Mouse (Mus musculus): ENCODE data around the gene Ago3. TPM values are rescaled to one million over a fixed set of nuclear protein-coding genes. Genes with fewer than 3 reads are reported as not detected.

Ago3 gene
- total and polyA plus RNA-seq, 2 experiments from 2014 or later = 7.6 to 12.8 TPM

- TF ChIP-seq CTCF (IDR thresholded peaks at IDR 0.05; ENCODE audit: low read depth) = no peak
- Histone ChIP-seq H3K4me2 (ENCODE audit: low read depth, low read length) (peak overlapping the region; percentile 51), H3K4me1 (ENCODE audit: insufficient read depth, low read length) (peaks cover 14% of the 10 kb centered on the region), H3K27ac (no peak overlapping the region), H3K4me3 (ENCODE audit: low read length) (peak overlapping the region; percentile 25), H3K9me3 (ENCODE audit: low read length) (no peaks in the 10 kb centered on the region), H3K27me3 (ENCODE audit: insufficient read depth, low read length) (peaks cover 30% of the 10 kb centered on the region), H3K36me3 (ENCODE audit: insufficient read depth, low read length) (no peaks in the 10 kb centered on the region), H3K9ac (replicated peaks; ENCODE audit: low read length) (0 out of 2 replicates have a peak overlapping the region, but pooled peaks have one; percentile 9)
- ATAC-seq (no peak), DNase-seq (ENCODE audit: low spot score) (peak; percentile 9)
- WGBS = 2% methylated on average over 47 of the region's 50 CpGs
These were observed 128.3 kb downstream of the Ago3 start for GRCm38 (mm10) chr4:126300916-126301583.

GRCm38 (mm10) chr4:126296617-126297101, 132.7 kb downstream of the Ago3 start:
- ATAC-seq (peak; percentile 31; the same call in 1 of the 2 replicates), DNase-seq (ENCODE audit: low spot score) (peak; percentile 67)
- H3K27me3 ChIP-seq (ENCODE audit: insufficient read depth, low read length) = peaks cover 16% of the 10 kb centered on the region; the same call in 1 of the 2 replicates

GRCm38 (mm10) chr4:126295937-126296336, 133.4 kb downstream of the Ago3 start:
- no peak for TF ChIP-seq CTCF (IDR thresholded peaks at IDR 0.05; ENCODE audit: low read depth)
- ATAC-seq (no peak), DNase-seq (ENCODE audit: low spot score) (no peak)
- Histone ChIP-seq H3K4me3 (ENCODE audit: low read length) (no peak overlapping the region), H3K4me2 (ENCODE audit: low read depth, low read length) (no peak overlapping the region), H3K4me1 (ENCODE audit: insufficient read depth, low read length) (peaks cover 11% of the 10 kb centered on the region), H3K9ac (replicated peaks; ENCODE audit: low read length) (no peak overlapping the region), H3K27ac (no peak overlapping the region), H3K36me3 (ENCODE audit: insufficient read depth, low read length) (no peaks in the 10 kb centered on the region), H3K27me3 (ENCODE audit: insufficient read depth, low read length) (peaks cover 13% of the 10 kb centered on the region; the same call in 1 of the 2 replicates), H3K9me3 (ENCODE audit: low read length) (no peaks in the 10 kb centered on the region)
- WGBS = 48% methylated on average over 4 of the region's 4 CpGs

More at GRCm38 (mm10) chr4:126296617-126297101, 132.7 kb downstream of the Ago3 start:
- no peaks in the 10 kb centered on the region for H3K9me3 ChIP-seq (ENCODE audit: low read length)
- peaks cover 14% of the 10 kb centered on the region for H3K4me1 ChIP-seq (ENCODE audit: insufficient read depth, low read length)
- H3K27ac ChIP-seq = no peak overlapping the region
- WGBS = under 1% methylated on average over 34 of the region's 34 CpGs
- 0 out of 2 replicates have a peak, but pooled peaks have one; percentile 22 for TF ChIP-seq CTCF (IDR thresholded peaks at IDR 0.05; ENCODE audit: low read depth)
- H3K9ac ChIP-seq (replicated peaks; ENCODE audit: low read length) = peak overlapping the region; percentile 49
- H3K4me3 ChIP-seq (ENCODE audit: low read length) = peak overlapping the region; percentile 33
- no peaks in the 10 kb centered on the region for H3K36me3 ChIP-seq (ENCODE audit: insufficient read depth, low read length)
- H3K4me2 ChIP-seq (ENCODE audit: low read depth, low read length) = peak overlapping the region; percentile 68

- Histone ChIP-seq H3K9ac (replicated peaks; ENCODE audit: low read length) (no peak overlapping the region), H3K4me1 (ENCODE audit: insufficient read depth, low read length) (peaks cover 9% of the 10 kb centered on the region; the same call in 1 of the 2 replicates), H3K27me3 (ENCODE audit: insufficient read depth, low read length) (peaks cover 6% of the 10 kb centered on the region; the same call in 1 of the 2 replicates), H3K4me2 (ENCODE audit: low read depth, low read length) (no peak overlapping the region), H3K27ac (no peak overlapping the region), H3K4me3 (ENCODE audit: low read length) (no peak overlapping the region), H3K9me3 (ENCODE audit: low read length) (no peaks in the 10 kb centered on the region), H3K36me3 (ENCODE audit: insufficient read depth, low read length) (no peaks in the 10 kb centered on the region)
- no peak for ATAC-seq
- TF ChIP-seq CTCF (IDR thresholded peaks at IDR 0.05; ENCODE audit: low read depth) = no peak
- DNase-seq (ENCODE audit: low spot score) = no peak
- 67% methylated on average over 6 of the region's 6 CpGs for WGBS
These were observed 134.2 kb downstream of the Ago3 start for GRCm38 (mm10) chr4:126295152-126295551.

GRCm38 (mm10) chr4:126291196-126291595, 138.2 kb downstream of the Ago3 start:
- 34% methylated on average over 13 of the region's 13 CpGs for WGBS
- Histone ChIP-seq H3K4me2 (ENCODE audit: low read depth, low read length) (no peak overlapping the region), H3K9me3 (ENCODE audit: low read length) (no peaks in the 10 kb centered on the region), H3K27ac (no peak overlapping the region), H3K4me3 (ENCODE audit: low read length) (no peak overlapping the region), H3K27me3 (ENCODE audit: insufficient read depth, low read length) (peaks cover 7% of the 10 kb centered on the region), H3K4me1 (ENCODE audit: insufficient read depth, low read length) (peaks cover under 1% of the 10 kb centered on the region; the same call in 1 of the 2 replicates), H3K9ac (replicated peaks; ENCODE audit: low read length) (no peak overlapping the region), H3K36me3 (ENCODE audit: insufficient read depth, low read length) (no peaks in the 10 kb centered on the region)
- DNase-seq (ENCODE audit: low spot score) (no peak), ATAC-seq (no peak)
- no peak for TF ChIP-seq CTCF (IDR thresholded peaks at IDR 0.05; ENCODE audit: low read depth)

GRCm38 (mm10) chr4:126290314-126290713, 139.0 kb downstream of the Ago3 start:
- Histone ChIP-seq H3K4me3 (ENCODE audit: low read length) (no peak overlapping the region), H3K27ac (no peak overlapping the region), H3K4me1 (ENCODE audit: insufficient read depth, low read length) (no peaks in the 10 kb centered on the region), H3K36me3 (ENCODE audit: insufficient read depth, low read length) (no peaks in the 10 kb centered on the region), H3K9ac (replicated peaks; ENCODE audit: low read length) (no peak overlapping the region), H3K4me2 (ENCODE audit: low read depth, low read length) (no peak overlapping the region), H3K27me3 (ENCODE audit: insufficient read depth, low read length) (peaks cover 13% of the 10 kb centered on the region), H3K9me3 (ENCODE audit: low read length) (no peaks in the 10 kb centered on the region)
- DNase-seq (ENCODE audit: low spot score) = no peak
- no peak for TF ChIP-seq CTCF (IDR thresholded peaks at IDR 0.05; ENCODE audit: low read depth)
- 75% methylated on average over 8 of the region's 8 CpGs for WGBS
- no peak for ATAC-seq
